Mouse (Mus musculus): ENCODE measurements around the gene Spata3.

DNA sequence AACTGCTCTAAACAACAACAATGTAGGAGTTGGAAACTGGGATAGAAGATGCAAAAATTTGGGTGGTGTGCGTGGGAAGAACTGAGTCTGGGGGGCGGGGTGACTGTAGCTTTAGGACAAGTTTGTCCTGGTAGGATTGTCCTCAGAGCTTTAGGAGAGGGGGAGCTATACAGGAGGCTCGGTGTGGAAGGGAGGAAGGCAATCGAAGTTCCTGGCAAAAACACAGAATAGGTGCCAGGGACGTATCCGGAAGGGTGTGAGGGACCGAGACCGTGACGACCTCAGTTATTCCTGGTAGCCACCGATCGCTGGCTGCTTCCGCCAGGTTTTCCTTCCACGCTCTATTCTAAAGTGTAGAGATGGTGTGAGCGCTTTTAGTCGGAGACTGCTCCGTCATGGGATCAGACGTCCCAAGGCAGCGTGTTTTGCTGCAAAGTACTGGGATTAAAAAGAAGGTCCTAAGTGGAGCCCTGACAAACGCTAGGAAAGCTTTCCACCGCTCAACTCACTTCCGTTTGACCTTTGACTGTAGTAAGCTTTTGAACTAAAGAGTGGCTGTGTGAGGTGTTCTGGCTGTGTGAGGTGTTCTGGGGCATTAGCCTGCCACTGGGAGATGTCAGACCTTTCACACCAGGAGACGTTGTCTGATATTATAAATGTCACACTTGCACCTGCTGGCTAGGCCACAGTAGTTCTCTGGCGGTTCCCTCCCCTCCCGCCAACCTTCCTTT is 30.4 kb downstream of the Spata3 start:
- TF ChIP-seq CTCF (IDR thresholded peaks at IDR 0.05; ENCODE audit: low read depth) (no peak), EP300 (optimal IDR thresholded peaks at IDR 0.05) (no peak)
